7 mouse cellular contexts compared by ENCODE assay signal in genomic region chr13:109441401-109441973, GRCm38 (mm10).
DNase-seq lines count a peak whose midpoint lies in the region; ATAC-seq lines count a peak whose summit lies in the region.

No protein-coding gene starts in this region.

- H3K27me3 ChIP-seq in forebrain, embryonic 14.5 days (replicated peaks; ENCODE audit: control insufficient read depth, insufficient read depth, low read length), result no peaks in the 10 kb centered on the region
- H3K27me3 ChIP-seq in hindbrain, embryonic 14.5 days (ENCODE audit: control insufficient read depth, insufficient read depth, low read length), result no peaks in the 10 kb centered on the region
- no peaks in the 10 kb centered on the region for H3K27me3 ChIP-seq in stomach, embryonic 16.5 days (ENCODE audit: control insufficient read depth, insufficient read depth, low read length)

- no peaks in the 10 kb centered on the region for H3K36me3 ChIP-seq in forebrain, embryonic 14.5 days (ENCODE audit: control insufficient read depth, insufficient read depth, low read length)
- no peaks in the 10 kb centered on the region for H3K36me3 ChIP-seq in hindbrain, embryonic 14.5 days (replicated peaks; ENCODE audit: control insufficient read depth, insufficient read depth)
- H3K36me3 ChIP-seq in stomach, embryonic 16.5 days (ENCODE audit: control insufficient read depth, insufficient read depth, low read length), result no peaks in the 10 kb centered on the region

- peak overlapping the region; percentile 94 for H3K27ac ChIP-seq in forebrain, embryonic 14.5 days (ENCODE audit: low read depth, low read length)
- H3K27ac ChIP-seq in hindbrain, embryonic 14.5 days, result peak overlapping the region; percentile 96
- peak overlapping the region; percentile 93 for H3K27ac ChIP-seq in stomach, embryonic 16.5 days (ENCODE audit: low read length)

- H3K4me3 ChIP-seq in forebrain, embryonic 14.5 days (ENCODE audit: low read depth, low read length), result peak overlapping the region; percentile 60
- H3K4me3 ChIP-seq in hindbrain, embryonic 14.5 days (replicated peaks; ENCODE audit: low read length), result peak overlapping the region; percentile 60
- H3K4me3 ChIP-seq in stomach, embryonic 16.5 days (replicated peaks; ENCODE audit: low read length), result peak overlapping the region; percentile 65

- H3K9ac ChIP-seq in forebrain, embryonic 14.5 days (ENCODE audit: low read length), result peak overlapping the region; percentile 82
- peak overlapping the region; percentile 86 for H3K9ac ChIP-seq in hindbrain, embryonic 14.5 days
- peak overlapping the region; percentile 71 for H3K9ac ChIP-seq in stomach, embryonic 16.5 days (ENCODE audit: low read length)

- H3K4me2 ChIP-seq in forebrain, embryonic 14.5 days (ENCODE audit: low read length), result peak overlapping the region; percentile 65
- peak overlapping the region; percentile 81 for H3K4me2 ChIP-seq in hindbrain, embryonic 14.5 days (replicated peaks)
- peak overlapping the region; percentile 92 for H3K4me2 ChIP-seq in stomach, embryonic 16.5 days (ENCODE audit: low read depth, low read length)

- peak; percentile 45 for DNase-seq in Muller cell, postnatal 12 days (ENCODE audit: inconsistent ontology term)
- DNase-seq in brain, adult 2 months (ENCODE audit: low read depth, low spot score), result peak; percentile 89
- peak; percentile 61 for DNase-seq in forebrain, embryonic 14.5 days (ENCODE audit: low spot score)
- peak; percentile 57 for DNase-seq in hindbrain, embryonic 14.5 days (ENCODE audit: low spot score)
- peak; percentile 41 to 46 for DNase-seq in left cerebral cortex, postnatal 36 days (ENCODE audit: low spot score in 2 of 2)

- 30% methylated on average over 12 of the region's 12 CpGs for WGBS in forebrain, embryonic 14.5 days
- 23% methylated on average over 12 of the region's 12 CpGs for WGBS in hindbrain, embryonic 14.5 days
- 22% methylated on average over 12 of the region's 12 CpGs for WGBS in stomach, embryonic 16.5 days

- ATAC-seq in forebrain, embryonic 14.5 days, result peak; percentile 37
- ATAC-seq in hindbrain, embryonic 14.5 days (ENCODE audit: low FRiP score), result no peak
- peak; percentile 27; the same call in 1 of the 2 replicates for ATAC-seq in megakaryocyte-erythroid progenitor cell, adult 5-6 weeks (replicated peaks; ENCODE audit: low FRiP score, low TSS enrichment, poor library complexity, severe bottlenecking)
- ATAC-seq in stomach, embryonic 16.5 days (ENCODE audit: insufficient read depth, low FRiP score), result no peak

- intact Hi-C loops in left cerebral cortex, postnatal 36 days (cut with DNase I), result loop anchor here (2.0 to 10.0 kb wide), 3 partner anchors 53 to 103 kb away; no protein-coding TSS in a partner anchor

- H3K9me3 ChIP-seq in forebrain, embryonic 14.5 days (replicated peaks; ENCODE audit: control insufficient read depth, low read length), result no peaks in the 10 kb centered on the region
- H3K9me3 ChIP-seq in hindbrain, embryonic 14.5 days (ENCODE audit: control insufficient read depth, low read length), result no peaks in the 10 kb centered on the region
- no peaks in the 10 kb centered on the region for H3K9me3 ChIP-seq in stomach, embryonic 16.5 days (replicated peaks; ENCODE audit: control insufficient read depth, low read length)

- peaks cover 25% of the 10 kb centered on the region for H3K4me1 ChIP-seq in forebrain, embryonic 14.5 days (ENCODE audit: control insufficient read depth, insufficient read depth, low read length)
- H3K4me1 ChIP-seq in hindbrain, embryonic 14.5 days (replicated peaks; ENCODE audit: control insufficient read depth, insufficient read depth, low read length), result peaks cover 45% of the 10 kb centered on the region
- peaks cover 16% of the 10 kb centered on the region for H3K4me1 ChIP-seq in stomach, embryonic 16.5 days (ENCODE audit: control insufficient read depth, insufficient read depth, low read length)

Comparison
In these comparisons a context has a peak if more than half of its experiments do, and no peak if none do; other contexts are left out.
1. ATAC-seq: peak in forebrain, embryonic 14.5 days (single experiment) and megakaryocyte-erythroid progenitor cell, adult 5-6 weeks (single experiment); none in hindbrain, embryonic 14.5 days (single experiment) and stomach, embryonic 16.5 days (single experiment).
2. Peak in every context shown above with its lines, with median percentiles within 50 percentile points of each other: DNase-seq, H3K27ac ChIP-seq, H3K4me2 ChIP-seq, H3K4me3 ChIP-seq and H3K9ac ChIP-seq.